Comparison of ENCODE assay signal across 19 mouse cellular contexts in the genomic region with DNA sequence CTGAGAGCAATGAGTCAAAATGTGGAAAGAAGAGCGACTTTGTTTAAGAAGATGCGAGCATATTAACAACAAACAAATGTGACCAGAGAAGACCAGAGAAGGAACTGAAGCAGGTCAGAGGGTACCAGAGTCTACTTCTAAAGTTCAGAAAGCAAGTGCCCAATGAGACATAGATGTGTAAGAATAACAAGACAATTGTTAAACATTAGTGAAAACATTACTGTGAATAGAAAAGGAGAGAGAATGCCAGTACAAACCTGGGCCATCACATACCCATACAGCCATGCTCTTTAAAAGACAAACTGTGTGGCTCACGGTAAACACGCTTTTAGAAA.
"Had no signal": no experiment of that assay in that cellular context is flagged by ENCODE, and none has a peak within 500 bp of the region (broad histone marks: within the 10 kb centered on the region; RNA-seq: fewer than 3 reads in every experiment).

No protein-coding gene starts in this region.

- H3K9ac ChIP-seq: lung, embryonic 14.5 days; midbrain, embryonic 12.5 days; neural tube, embryonic 13.5 days; neural tube, embryonic 15.5 days had no signal

- H3K9me3 ChIP-seq: midbrain, embryonic 10.5 days; midbrain, embryonic 12.5 days; neural tube, embryonic 13.5 days had no signal

- H3K36me3 ChIP-seq: midbrain, embryonic 10.5 days; midbrain, embryonic 12.5 days; neural tube, embryonic 13.5 days; neural tube, embryonic 15.5 days had no signal

- H3K4me2 ChIP-seq: lung, embryonic 14.5 days; midbrain, embryonic 12.5 days; neural tube, embryonic 13.5 days; neural tube, embryonic 15.5 days had no signal

- H3K4me3 ChIP-seq: midbrain, embryonic 10.5 days; midbrain, embryonic 12.5 days; myocyte; neural tube, embryonic 13.5 days; neural tube, embryonic 15.5 days had no signal

- ATAC-seq: midbrain, embryonic 16.5 days had no signal

- DNase-seq: lung, adult 18-20 months; lung, embryonic 14.5 days; lung, postnatal 10 days; lung, postnatal 4 days; midbrain, embryonic 14.5 days; retina, postnatal 1 day; right cerebral cortex, adult 18-20 months; right cerebral cortex, postnatal 25 days; right cerebral cortex, postnatal 4 days; spleen, adult 18-20 months; thymus, adult 18-20 months; thymus, postnatal 14 days; thymus, postnatal 36 days had no signal

- H3K4me1 ChIP-seq: midbrain, embryonic 10.5 days; midbrain, embryonic 12.5 days; neural tube, embryonic 13.5 days; neural tube, embryonic 15.5 days had no signal

- H3K27me3 ChIP-seq: midbrain, embryonic 12.5 days; neural tube, embryonic 13.5 days; neural tube, embryonic 15.5 days had no signal

- H3K27ac ChIP-seq: midbrain, embryonic 10.5 days; midbrain, embryonic 12.5 days; neural tube, embryonic 13.5 days; neural tube, embryonic 15.5 days had no signal
